Mouse (Mus musculus) stomach, postnatal 0 days (tissue): ENCODE results near the gene Kcnc3.

Experiments
- CTCF ChIP-seq: IDR thresholded peaks from 2 replicates; pipeline ENCODE4 v1.5.1; 2016; ENCODE audit warnings: antibody characterized with exemption, low read depth, mild to moderate bottlenecking, moderate library complexity
- EP300 ChIP-seq: optimal IDR thresholded peaks from 2 replicates; pipeline ENCODE3; 2016; ENCODE audit warnings: antibody characterized with exemption

DNA sequence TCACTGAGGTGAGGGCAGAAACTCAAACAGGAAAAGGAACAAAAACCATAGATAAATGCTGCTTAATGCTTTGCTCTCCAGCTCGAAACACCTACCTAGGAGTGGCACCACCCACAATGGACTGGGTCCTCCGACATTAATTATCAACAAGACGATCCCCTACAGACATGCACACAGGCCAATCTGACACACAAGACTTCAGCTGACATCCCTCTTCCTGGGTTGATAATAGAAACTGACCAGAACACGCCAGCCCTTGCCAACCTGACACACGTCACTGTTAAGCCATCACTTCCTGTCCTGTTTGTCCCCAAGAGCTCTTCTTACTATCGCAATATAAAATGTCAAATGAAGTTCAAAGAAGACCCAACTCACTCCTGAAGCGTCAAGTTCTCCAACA lies 61.0 kb downstream of the Kcnc3 start:
- no peak for TF ChIP-seq CTCF
- no peak for TF ChIP-seq EP300
